Mouse (Mus musculus) layer of hippocampus, adult 8-10 months (tissue): ENCODE results near the gene Slc39a11. TPM values are rescaled to one million over a fixed set of nuclear protein-coding genes. Genes with fewer than 3 reads are reported as not detected.

Source experiments
- DNase-seq, 2 experiments: peaks; one replicate each; pipeline ENCODE4 v3.0.0; 2022; ENCODE audit warnings: low spot score in 2 of 2
- total RNA-seq, 4 experiments: library from RNA; stranded (reverse); gene quantifications; 2 replicates each; pipeline ENCODE4 v1.2.4; 2022

Gene Slc39a11
- total RNA-seq, 4 experiments from 2014 or later, result 20.2 to 24.3 (median 23.4) TPM

GRCm38 (mm10) chr11:113360049-113360835 lies 289.6 kb downstream of the Slc39a11 start:
- DNase-seq, result peak in 1 of 2 experiments; percentile 15

- DNase-seq, result no peak
These were observed 293.9 kb downstream of the Slc39a11 start for GRCm38 (mm10) chr11:113355932-113356331.

GRCm38 (mm10) chr11:113352085-113352815 lies 297.6 kb downstream of the Slc39a11 start:
- DNase-seq, result no peak

DNA sequence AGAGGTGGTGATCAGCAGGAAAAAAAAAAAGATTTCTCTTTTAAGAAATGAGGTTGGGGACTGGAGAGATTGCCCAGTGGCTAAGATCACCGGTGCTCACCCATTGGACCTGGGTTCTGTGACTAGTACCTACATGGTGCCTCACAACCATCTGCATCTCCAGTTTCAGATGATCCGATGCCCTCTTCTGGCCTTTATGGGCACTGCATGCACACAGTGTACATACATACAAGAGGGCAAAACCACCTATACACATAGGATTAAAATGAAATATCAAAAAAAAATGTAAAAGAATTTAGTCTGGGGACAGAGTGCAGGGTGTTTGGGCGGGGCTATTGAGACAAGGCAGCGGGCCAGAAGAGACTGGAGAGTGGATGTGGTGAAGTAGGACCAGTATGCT lies 299.3 kb downstream of the Slc39a11 start:
- no peak for DNase-seq

GRCm38 (mm10) chr11:113346895-113347514 lies 302.9 kb downstream of the Slc39a11 start:
- no peak for DNase-seq

DNA sequence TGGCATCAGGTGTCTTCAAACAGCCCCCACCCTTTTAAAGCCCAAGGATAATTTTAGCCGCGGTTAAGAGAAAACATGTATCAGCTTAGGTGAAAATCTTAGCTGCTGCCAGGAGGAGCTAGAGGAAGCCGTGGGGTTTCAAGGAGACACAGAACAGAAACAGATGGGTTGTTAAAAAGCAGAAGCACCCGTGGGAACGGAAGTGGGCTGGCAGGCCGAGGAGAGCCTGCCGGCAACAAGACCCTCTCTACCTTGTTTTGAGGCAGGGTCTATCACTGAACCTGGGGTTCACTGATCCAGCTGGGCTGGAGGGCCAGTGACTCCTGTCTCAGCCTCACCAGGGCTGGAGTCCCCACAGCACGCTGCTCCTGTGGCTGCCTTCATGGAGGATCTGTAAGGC lies 310.1 kb downstream of the Slc39a11 start:
- no peak for DNase-seq

DNA sequence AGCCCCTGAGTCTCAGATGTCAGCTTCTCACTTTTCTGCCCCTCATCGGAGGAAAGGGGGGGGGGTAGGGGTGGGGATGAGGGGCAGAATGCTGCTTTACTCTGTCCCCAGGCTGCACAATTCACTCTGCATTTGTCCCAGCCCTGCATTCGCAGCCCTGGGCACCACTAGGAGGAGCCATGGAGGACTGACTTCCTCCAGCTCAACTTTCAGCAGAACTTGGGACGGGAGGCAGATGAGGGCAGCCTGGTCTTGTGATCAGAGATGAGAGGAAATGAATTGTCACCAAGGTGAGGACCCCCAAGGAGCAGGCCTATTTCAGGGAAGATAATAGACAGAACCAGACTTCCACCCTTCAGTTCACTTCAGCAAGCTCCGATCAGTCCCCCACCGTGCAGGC lies 311.3 kb downstream of the Slc39a11 start:
- DNase-seq, result no peak

DNA sequence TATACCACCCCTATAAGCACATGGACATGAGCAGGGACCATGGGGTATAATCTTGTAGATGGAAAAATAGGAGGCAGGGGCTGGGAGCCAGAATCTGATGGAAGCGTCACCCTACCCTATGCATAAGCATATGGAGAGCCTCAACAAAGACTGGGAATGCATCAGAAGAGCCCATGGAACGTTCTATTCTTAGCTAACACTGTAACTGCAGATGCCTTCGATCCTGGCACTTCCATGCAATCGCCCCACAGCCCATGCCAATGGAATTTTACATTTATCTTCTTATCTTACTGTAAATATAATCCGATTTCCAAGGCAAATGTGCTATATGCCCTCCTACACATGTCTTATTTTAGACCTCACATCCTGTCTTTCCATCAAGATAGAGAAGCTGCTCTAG lies 314.2 kb downstream of the Slc39a11 start:
- DNase-seq, result peak in 1 of 2 experiments; percentile 18

GRCm38 (mm10) chr11:113334444-113334881 lies 315.4 kb downstream of the Slc39a11 start:
- no peak for DNase-seq

GRCm38 (mm10) chr11:113333535-113333934 lies 316.3 kb downstream of the Slc39a11 start:
- no peak for DNase-seq

- DNase-seq, result no peak
These were observed 319.8 kb downstream of the Slc39a11 start for GRCm38 (mm10) chr11:113330061-113330591.

GRCm38 (mm10) chr11:113327499-113328062 lies 322.3 kb downstream of the Slc39a11 start:
- DNase-seq, result no peak

GRCm38 (mm10) chr11:113326387-113327011 lies 323.4 kb downstream of the Slc39a11 start:
- peak; percentile 29 to 60 for DNase-seq

GRCm38 (mm10) chr11:113321601-113322000 lies 328.3 kb downstream of the Slc39a11 start:
- DNase-seq, result no peak

- DNase-seq, result no peak
These were observed 340.5 kb downstream of the Slc39a11 start for GRCm38 (mm10) chr11:113309265-113309951.

- DNase-seq, result no peak
These were observed 341.5 kb downstream of the Slc39a11 start for GRCm38 (mm10) chr11:113308256-113308941.

- no peak for DNase-seq
These were observed 346.7 kb downstream of the Slc39a11 start for GRCm38 (mm10) chr11:113303204-113303603.

GRCm38 (mm10) chr11:113299492-113299891 lies 350.4 kb downstream of the Slc39a11 start:
- no peak for DNase-seq

GRCm38 (mm10) chr11:113297765-113298164 lies 352.1 kb downstream of the Slc39a11 start:
- DNase-seq, result peak; percentile 70 to 89
